Mouse (Mus musculus): ENCODE results near the gene Ell2. TPM values are rescaled to one million over a fixed set of nuclear protein-coding genes. Genes with fewer than 3 reads are reported as not detected.

Ell2 gene
- polyA plus RNA-seq, 1 experiment = 4.1 TPM

- peaks cover 5% of the 10 kb centered on the region for H3K4me1 ChIP-seq (ENCODE audit: control insufficient read depth, insufficient read depth, insufficient read length)
- no peaks in the 10 kb centered on the region for H3K36me3 ChIP-seq (ENCODE audit: control insufficient read depth, insufficient read depth, low read length)
- no peak for TF ChIP-seq POLR2A (IDR thresholded peaks at IDR 0.05; ENCODE audit: low read depth, low read length)
- TF ChIP-seq CTCF (IDR thresholded peaks at IDR 0.05; ENCODE audit: extremely low read depth, insufficient read depth, insufficient read length, insufficient replicate concordance) = no peak
- H3K27me3 ChIP-seq (ENCODE audit: control insufficient read depth, insufficient read depth, low read length) = no peaks in the 10 kb centered on the region
- peak in 1 of 2 experiments; percentile 47 for DNase-seq (ENCODE audit: low read depth in 1 of 2, low spot score in 2 of 2)
- 49% methylated on average over 7 of the region's 7 CpGs for WGBS
- no peak overlapping the region for H3K4me3 ChIP-seq (ENCODE audit: extremely low read depth, insufficient read depth, insufficient read length)
- H3K27ac ChIP-seq (ENCODE audit: insufficient read depth, low read length) = no peak overlapping the region
Measured at GRCm38 (mm10) chr13:75798413-75799302, 92.1 kb downstream of the Ell2 start.

- Histone ChIP-seq H3K4me3 (ENCODE audit: extremely low read depth, insufficient read depth, insufficient read length) (no peak overlapping the region), H3K27ac (ENCODE audit: insufficient read depth, low read length) (no peak overlapping the region), H3K27me3 (ENCODE audit: control insufficient read depth, insufficient read depth, low read length) (no peaks in the 10 kb centered on the region), H3K4me1 (ENCODE audit: control insufficient read depth, insufficient read depth, insufficient read length) (peaks cover 5% of the 10 kb centered on the region), H3K36me3 (ENCODE audit: control insufficient read depth, insufficient read depth, low read length) (no peaks in the 10 kb centered on the region)
- no peak for TF ChIP-seq CTCF (IDR thresholded peaks at IDR 0.05; ENCODE audit: extremely low read depth, insufficient read depth, insufficient read length, insufficient replicate concordance)
- no peak for TF ChIP-seq POLR2A (IDR thresholded peaks at IDR 0.05; ENCODE audit: low read depth, low read length)
- no peak for DNase-seq (ENCODE audit: low read depth in 1 of 2, low spot score in 2 of 2)
- 94% methylated on average over 3 of the region's 3 CpGs for WGBS
Measured at GRCm38 (mm10) chr13:75799421-75799820, 92.9 kb downstream of the Ell2 start.

- Histone ChIP-seq H3K4me1 (ENCODE audit: control insufficient read depth, insufficient read depth, insufficient read length) (no peaks in the 10 kb centered on the region), H3K27ac (ENCODE audit: insufficient read depth, low read length) (no peak overlapping the region), H3K36me3 (ENCODE audit: control insufficient read depth, insufficient read depth, low read length) (no peaks in the 10 kb centered on the region), H3K27me3 (ENCODE audit: control insufficient read depth, insufficient read depth, low read length) (no peaks in the 10 kb centered on the region), H3K4me3 (ENCODE audit: extremely low read depth, insufficient read depth, insufficient read length) (no peak overlapping the region)
- WGBS = 88% methylated on average over 1 of the region's 1 CpGs
- DNase-seq (ENCODE audit: low read depth in 1 of 2, low spot score in 2 of 2) = no peak
- TF ChIP-seq POLR2A (IDR thresholded peaks at IDR 0.05; ENCODE audit: low read depth, low read length) = no peak
- no peak for TF ChIP-seq CTCF (IDR thresholded peaks at IDR 0.05; ENCODE audit: extremely low read depth, insufficient read depth, insufficient read length, insufficient replicate concordance)
Measured at GRCm38 (mm10) chr13:75807969-75808368, 101.4 kb downstream of the Ell2 start.

GRCm38 (mm10) chr13:75809957-75810356 lies 103.4 kb downstream of the Ell2 start:
- Histone ChIP-seq H3K27me3 (ENCODE audit: control insufficient read depth, insufficient read depth, low read length) (no peaks in the 10 kb centered on the region), H3K4me3 (ENCODE audit: extremely low read depth, insufficient read depth, insufficient read length) (no peak overlapping the region), H3K4me1 (ENCODE audit: control insufficient read depth, insufficient read depth, insufficient read length) (no peaks in the 10 kb centered on the region), H3K36me3 (ENCODE audit: control insufficient read depth, insufficient read depth, low read length) (no peaks in the 10 kb centered on the region), H3K27ac (ENCODE audit: insufficient read depth, low read length) (no peak overlapping the region)
- TF ChIP-seq POLR2A (IDR thresholded peaks at IDR 0.05; ENCODE audit: low read depth, low read length) = no peak
- no peak for TF ChIP-seq CTCF (IDR thresholded peaks at IDR 0.05; ENCODE audit: extremely low read depth, insufficient read depth, insufficient read length, insufficient replicate concordance)
- DNase-seq (ENCODE audit: low read depth in 1 of 2, low spot score in 2 of 2) = no peak
- WGBS = 58% methylated on average over 1 of the region's 1 CpGs

- WGBS = 88% methylated on average over 2 of the region's 2 CpGs
- Histone ChIP-seq H3K36me3 (ENCODE audit: control insufficient read depth, insufficient read depth, low read length) (no peaks in the 10 kb centered on the region), H3K4me1 (ENCODE audit: control insufficient read depth, insufficient read depth, insufficient read length) (no peaks in the 10 kb centered on the region), H3K4me3 (ENCODE audit: extremely low read depth, insufficient read depth, insufficient read length) (no peak overlapping the region), H3K27me3 (ENCODE audit: control insufficient read depth, insufficient read depth, low read length) (no peaks in the 10 kb centered on the region), H3K27ac (ENCODE audit: insufficient read depth, low read length) (no peak overlapping the region)
- no peak for DNase-seq (ENCODE audit: low read depth in 1 of 2, low spot score in 2 of 2)
- no peak for TF ChIP-seq CTCF (IDR thresholded peaks at IDR 0.05; ENCODE audit: extremely low read depth, insufficient read depth, insufficient read length, insufficient replicate concordance)
Measured at GRCm38 (mm10) chr13:75817183-75817582, 110.6 kb downstream of the Ell2 start.

- no peaks in the 10 kb centered on the region for H3K27me3 ChIP-seq (ENCODE audit: control insufficient read depth, insufficient read depth, low read length)
- 62% methylated on average over 3 of the region's 3 CpGs for WGBS
- H3K4me1 ChIP-seq (ENCODE audit: control insufficient read depth, insufficient read depth, insufficient read length) = no peaks in the 10 kb centered on the region
- TF ChIP-seq CTCF (IDR thresholded peaks at IDR 0.05; ENCODE audit: extremely low read depth, insufficient read depth, insufficient read length, insufficient replicate concordance) = no peak
- TF ChIP-seq POLR2A (IDR thresholded peaks at IDR 0.05; ENCODE audit: low read depth, low read length) = no peak
- H3K27ac ChIP-seq (ENCODE audit: insufficient read depth, low read length) = no peak overlapping the region
- H3K4me3 ChIP-seq (ENCODE audit: extremely low read depth, insufficient read depth, insufficient read length) = no peak overlapping the region
- no peaks in the 10 kb centered on the region for H3K36me3 ChIP-seq (ENCODE audit: control insufficient read depth, insufficient read depth, low read length)
- DNase-seq (ENCODE audit: low read depth in 1 of 2, low spot score in 2 of 2) = no peak
Measured at GRCm38 (mm10) chr13:75818486-75818885, 111.9 kb downstream of the Ell2 start.
